Mouse (Mus musculus) E14TG2a.4 (cell line): ENCODE results near the gene Tchp.

ENCODE experiments used
- H3K27me3 ChIP-seq: 2 replicates; pipeline ENCODE4 v1.6.1; 2014; ENCODE audit warnings: low read length, control low read depth; ENCODE audit not compliant: insufficient read depth
- H3K36me3 ChIP-seq: 2 replicates; pipeline ENCODE4 v1.6.1; 2014; ENCODE audit warnings: low read length, control low read depth; ENCODE audit not compliant: insufficient read depth
- H3K4me1 ChIP-seq: replicated peaks from 2 replicates; pipeline ENCODE4 v1.6.1; 2014; ENCODE audit warnings: low read depth, low read length, control low read depth
- H3K4me3 ChIP-seq: replicated peaks from 2 replicates; pipeline ENCODE4 v1.5.1; 2014; ENCODE audit warnings: mild to moderate bottlenecking, low read length
- H3K9me3 ChIP-seq: 2 replicates; pipeline ENCODE4 v1.6.1; 2014; ENCODE audit warnings: low read length, control low read depth
- CTCF ChIP-seq: conservative IDR thresholded peaks from 2 replicates; pipeline ENCODE4 v1.5.1; 2014; ENCODE audit warnings: low read length
- NANOG ChIP-seq: IDR thresholded peaks from 2 replicates; pipeline ENCODE4 v1.6.1; 2014; ENCODE audit warnings: borderline replicate concordance, low read length, mixed read lengths
- POU5F1 ChIP-seq: IDR thresholded peaks from 2 replicates; pipeline ENCODE4 v1.6.1; 2014; ENCODE audit warnings: low read length, borderline replicate concordance

Tchp gene

GRCm38 (mm10) chr5:114688703-114689102, 18.9 kb upstream of the Tchp start:
- no peak for TF ChIP-seq CTCF
- TF ChIP-seq NANOG, result no peak
- TF ChIP-seq POU5F1, result no peak

DNA sequence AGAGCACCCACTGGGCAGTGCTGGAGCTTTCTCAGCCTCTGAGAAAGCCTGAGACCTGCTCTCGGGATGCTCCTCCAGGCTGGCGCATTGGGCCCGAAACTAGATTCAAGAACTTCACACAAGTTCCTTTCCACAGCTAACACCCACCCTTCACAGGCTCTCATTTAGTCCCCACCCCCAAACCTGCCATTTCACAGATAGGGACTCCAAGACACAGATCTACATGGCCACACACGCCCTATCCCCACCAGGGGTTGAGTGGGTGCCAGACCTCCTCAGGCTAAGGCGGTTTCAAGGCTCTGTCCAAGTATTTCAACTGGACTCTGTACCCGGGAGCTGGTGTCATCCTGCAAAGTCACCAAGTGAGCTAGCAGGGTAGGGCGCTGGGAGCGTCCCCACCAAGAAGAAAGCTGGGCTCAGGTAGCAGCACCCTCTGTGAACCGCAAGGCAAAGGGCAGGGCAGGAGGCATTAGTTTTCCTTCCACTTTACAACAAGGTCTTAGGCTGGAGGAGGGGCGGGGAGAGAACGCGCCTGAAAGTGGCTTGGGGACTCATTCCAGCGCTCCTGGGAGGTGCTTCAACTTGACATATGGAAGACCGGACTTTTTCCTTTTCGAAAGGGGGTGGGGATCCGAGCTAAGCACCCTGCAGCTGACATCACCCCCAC, 17.7 kb upstream of the Tchp start:
- Histone ChIP-seq H3K4me3 (peak overlapping the region; percentile 90), H3K9me3 (no peaks in the 10 kb centered on the region), H3K27me3 (0 out of 2 replicates have a peak, but pooled peaks cover 13% of the 10 kb centered on the region), H3K36me3 (no peaks in the 10 kb centered on the region), H3K4me1 (peaks cover 55% of the 10 kb centered on the region)
- TF ChIP-seq NANOG (no peak), CTCF (no peak), POU5F1 (no peak)

More at GRCm38 (mm10) chr5:114688703-114689102, 18.9 kb upstream of the Tchp start:
- Histone ChIP-seq H3K36me3 (no peaks in the 10 kb centered on the region), H3K27me3 (0 out of 2 replicates have a peak, but pooled peaks cover 5% of the 10 kb centered on the region), H3K9me3 (no peaks in the 10 kb centered on the region), H3K4me3 (no peak overlapping the region), H3K4me1 (peaks cover 66% of the 10 kb centered on the region)

- H3K27me3 ChIP-seq, result 0 out of 2 replicates have a peak, but pooled peaks cover 13% of the 10 kb centered on the region
- H3K36me3 ChIP-seq, result no peaks in the 10 kb centered on the region
- TF ChIP-seq POU5F1, result no peak
- TF ChIP-seq NANOG, result no peak
- no peak for TF ChIP-seq CTCF
- H3K9me3 ChIP-seq, result no peaks in the 10 kb centered on the region
- peaks cover 58% of the 10 kb centered on the region for H3K4me1 ChIP-seq
- peak within 1 kb of the TSS; percentile 90 for H3K4me3 ChIP-seq
Measured at GRCm38 (mm10) chr5:114690633-114691567, 16.7 kb upstream of the Tchp start, which contains the start of gene Gltp. Gene Gltp, minus strand, starts transcription at chr5:114690984.

DNA sequence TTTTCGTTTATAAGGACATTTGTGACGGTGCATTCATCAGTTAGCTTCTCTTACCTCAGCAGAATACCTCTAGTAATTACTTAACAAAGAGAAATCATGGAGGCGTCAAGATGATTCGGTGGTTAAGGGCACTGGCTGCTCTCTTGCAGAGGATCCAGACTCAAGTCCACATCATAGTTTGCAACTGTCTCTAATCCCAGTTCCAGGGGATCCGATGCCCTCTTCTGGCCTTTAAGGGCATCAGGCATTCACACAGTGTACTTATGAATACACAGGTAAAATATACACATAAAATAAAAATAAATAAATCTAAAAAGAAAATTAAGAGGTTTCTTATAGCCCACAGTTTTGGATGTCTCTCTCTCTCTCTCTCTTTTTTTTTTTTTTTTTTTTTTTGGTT, 11.8 kb upstream of the Tchp start:
- Histone ChIP-seq H3K27me3 (0 out of 2 replicates have a peak, but pooled peaks cover 13% of the 10 kb centered on the region), H3K9me3 (no peaks in the 10 kb centered on the region), H3K4me3 (no peak overlapping the region), H3K4me1 (peaks cover 47% of the 10 kb centered on the region), H3K36me3 (no peaks in the 10 kb centered on the region)
- TF ChIP-seq POU5F1 (no peak), NANOG (no peak), CTCF (no peak)

DNA sequence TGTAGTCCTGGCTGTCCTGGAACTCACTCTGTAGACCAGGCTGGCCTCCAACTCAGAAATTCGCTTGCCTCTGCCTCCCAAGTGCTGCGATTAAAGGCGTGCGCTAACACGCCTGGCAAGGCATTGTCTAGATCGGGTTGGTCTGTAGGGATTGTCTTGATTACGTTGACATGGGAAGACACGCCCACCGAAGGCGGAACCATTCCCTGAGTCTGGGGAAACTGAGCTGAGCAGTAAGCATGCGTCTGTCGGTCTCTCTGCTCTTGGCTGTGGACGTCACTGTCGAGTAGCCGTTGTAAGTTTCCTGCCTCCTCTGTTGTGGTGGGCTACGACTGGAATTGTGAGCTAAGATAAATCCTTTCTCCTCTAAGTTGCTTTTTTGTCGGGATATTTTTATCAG, 10.6 kb upstream of the Tchp start:
- no peak for TF ChIP-seq NANOG
- no peak for TF ChIP-seq CTCF
- no peak for TF ChIP-seq POU5F1
- Histone ChIP-seq H3K9me3 (no peaks in the 10 kb centered on the region), H3K27me3 (0 out of 2 replicates have a peak, but pooled peaks cover 13% of the 10 kb centered on the region), H3K4me1 (peaks cover 44% of the 10 kb centered on the region), H3K36me3 (no peaks in the 10 kb centered on the region), H3K4me3 (peak overlapping the region; percentile 55)

DNA sequence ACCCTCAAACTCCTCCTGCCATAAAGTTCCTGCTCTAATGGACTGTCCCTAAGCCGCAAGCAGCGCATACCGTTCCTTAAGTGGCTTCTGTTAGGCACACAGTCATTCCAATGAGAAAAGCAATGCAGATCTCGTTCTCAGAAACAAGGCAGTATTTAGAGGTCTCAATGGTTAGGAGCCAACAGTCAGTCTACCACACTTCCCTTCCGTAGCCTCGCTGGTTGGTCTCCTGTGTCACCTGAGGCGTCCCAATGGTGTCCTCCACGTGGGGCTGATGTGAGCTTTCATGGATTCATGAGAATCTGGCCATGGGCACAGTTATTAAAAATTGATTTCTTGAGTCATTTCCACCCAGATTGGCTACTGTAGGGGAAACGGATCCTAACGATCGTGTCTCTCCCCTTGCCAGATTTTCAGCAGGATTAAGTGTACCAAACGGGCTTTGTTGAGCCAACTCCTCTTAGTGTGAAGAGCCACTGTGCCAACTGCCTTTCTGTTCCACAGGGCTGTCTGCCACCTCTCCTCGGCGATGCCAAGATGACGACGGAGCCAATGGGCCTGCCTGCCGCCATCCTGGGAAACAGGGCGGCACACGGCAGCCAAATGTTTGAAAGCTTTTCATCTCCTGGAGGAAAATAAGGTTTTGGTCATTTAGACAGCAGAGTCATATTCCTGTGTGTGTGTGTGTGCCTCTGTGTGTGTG, 9.4 kb upstream of the Tchp start:
- no peak for TF ChIP-seq NANOG
- TF ChIP-seq POU5F1, result no peak
- no peak for TF ChIP-seq CTCF
- no peaks in the 10 kb centered on the region for H3K36me3 ChIP-seq

GRCm38 (mm10) chr5:114699015-114699414, 8.5 kb upstream of the Tchp start:
- no peaks in the 10 kb centered on the region for H3K9me3 ChIP-seq
- H3K36me3 ChIP-seq, result no peaks in the 10 kb centered on the region
- peaks cover 52% of the 10 kb centered on the region for H3K4me1 ChIP-seq
- H3K27me3 ChIP-seq, result peaks cover 5% of the 10 kb centered on the region; the same call in 1 of the 2 replicates
- H3K4me3 ChIP-seq, result peak overlapping the region; percentile 71
- TF ChIP-seq POU5F1, result no peak
- no peak for TF ChIP-seq NANOG
- TF ChIP-seq CTCF, result no peak

More for the DNA sequence above, 9.4 kb upstream of the Tchp start:
- Histone ChIP-seq H3K4me3 (no peak overlapping the region), H3K9me3 (no peaks in the 10 kb centered on the region), H3K4me1 (peaks cover 49% of the 10 kb centered on the region), H3K27me3 (0 out of 2 replicates have a peak, but pooled peaks cover 13% of the 10 kb centered on the region)
